Mouse (Mus musculus): ENCODE measurements around the gene Itga1. TPM values are rescaled to one million over a fixed set of nuclear protein-coding genes. Genes with fewer than 3 reads are reported as not detected.

Itga1 gene
- 10.0 and 21.0 TPM in 2 replicates for polyA plus RNA-seq (2014; fragmentation: Nextera tagmentation; extraction: Ambion mirVana)

- peak within 1 kb of the TSS; percentile 73 for H3K4me2 ChIP-seq (replicated peaks; ENCODE audit: low read depth, low read length)
- peak within 1 kb of the TSS; percentile 64 for H3K4me3 ChIP-seq (ENCODE audit: low read length)
- H3K9me3 ChIP-seq (ENCODE audit: control insufficient read depth, low read length): no peaks in the 10 kb centered on the region
- peak within 1 kb of the TSS; percentile 83 for H3K27ac ChIP-seq (ENCODE audit: low read depth, low read length)
- no peaks in the 10 kb centered on the region for H3K27me3 ChIP-seq (ENCODE audit: control insufficient read depth, insufficient read depth, low read length)
- H3K36me3 ChIP-seq (ENCODE audit: control insufficient read depth, insufficient read depth, low read length): no peaks in the 10 kb centered on the region
- under 1% methylated on average over 39 of the region's 39 CpGs for WGBS
- H3K4me1 ChIP-seq (ENCODE audit: control insufficient read depth, insufficient read depth, low read length): 0 out of 2 replicates have a peak, but pooled peaks cover 3% of the 10 kb centered on the region
- peak within 1 kb of the TSS; percentile 66 for H3K9ac ChIP-seq (ENCODE audit: low read depth, low read length)
- peak; percentile 92 for ATAC-seq (ENCODE audit: low FRiP score, low TSS enrichment)
These were observed at the start of gene Itga1, which contains the start of gene Gm49395 for GRCm38 (mm10) chr13:115101355-115102191. TSS of gene Itga1 (minus strand) at chr13:115101964. TSS of gene Gm49395 (minus strand) at chr13:115101921.

GRCm38 (mm10) chr13:115150602-115151001 lies 48.8 kb upstream of the Itga1 start:
- H3K9me3 ChIP-seq (ENCODE audit: control insufficient read depth, low read length): no peaks in the 10 kb centered on the region
- no peak overlapping the region for H3K4me3 ChIP-seq (ENCODE audit: low read length)
- ATAC-seq (ENCODE audit: low FRiP score, low TSS enrichment): no peak
- no peaks in the 10 kb centered on the region for H3K4me1 ChIP-seq (ENCODE audit: control insufficient read depth, insufficient read depth, low read length)
- no peaks in the 10 kb centered on the region for H3K27me3 ChIP-seq (ENCODE audit: control insufficient read depth, insufficient read depth, low read length)
- no peak overlapping the region for H3K9ac ChIP-seq (ENCODE audit: low read depth, low read length)
- no peaks in the 10 kb centered on the region for H3K36me3 ChIP-seq (ENCODE audit: control insufficient read depth, insufficient read depth, low read length)
- no peak overlapping the region for H3K4me2 ChIP-seq (replicated peaks; ENCODE audit: low read depth, low read length)
- WGBS: 87% methylated on average over 1 of the region's 1 CpGs
- no peak overlapping the region for H3K27ac ChIP-seq (ENCODE audit: low read depth, low read length)

- H3K4me1 ChIP-seq (ENCODE audit: control insufficient read depth, insufficient read depth, low read length): no peaks in the 10 kb centered on the region
- H3K9ac ChIP-seq (ENCODE audit: low read depth, low read length): no peak overlapping the region
- H3K27me3 ChIP-seq (ENCODE audit: control insufficient read depth, insufficient read depth, low read length): no peaks in the 10 kb centered on the region
- no peaks in the 10 kb centered on the region for H3K36me3 ChIP-seq (ENCODE audit: control insufficient read depth, insufficient read depth, low read length)
- H3K4me2 ChIP-seq (replicated peaks; ENCODE audit: low read depth, low read length): no peak overlapping the region
- ATAC-seq (ENCODE audit: low FRiP score, low TSS enrichment): no peak
- WGBS: 88% methylated on average over 6 of the region's 6 CpGs
- H3K4me3 ChIP-seq (ENCODE audit: low read length): no peak overlapping the region
- H3K27ac ChIP-seq (ENCODE audit: low read depth, low read length): no peak overlapping the region
- no peaks in the 10 kb centered on the region for H3K9me3 ChIP-seq (ENCODE audit: control insufficient read depth, low read length)
These were observed 48.1 kb upstream of the Itga1 start for GRCm38 (mm10) chr13:115149849-115150248.

GRCm38 (mm10) chr13:115143575-115143974 lies 41.8 kb upstream of the Itga1 start:
- Histone ChIP-seq H3K4me3 (ENCODE audit: low read length) (no peak overlapping the region), H3K27me3 (ENCODE audit: control insufficient read depth, insufficient read depth, low read length) (no peaks in the 10 kb centered on the region), H3K9me3 (ENCODE audit: control insufficient read depth, low read length) (no peaks in the 10 kb centered on the region), H3K36me3 (ENCODE audit: control insufficient read depth, insufficient read depth, low read length) (no peaks in the 10 kb centered on the region), H3K4me1 (ENCODE audit: control insufficient read depth, insufficient read depth, low read length) (no peaks in the 10 kb centered on the region), H3K27ac (ENCODE audit: low read depth, low read length) (no peak overlapping the region), H3K9ac (ENCODE audit: low read depth, low read length) (no peak overlapping the region), H3K4me2 (replicated peaks; ENCODE audit: low read depth, low read length) (no peak overlapping the region)
- 78% methylated on average over 2 of the region's 2 CpGs for WGBS
- ATAC-seq (ENCODE audit: low FRiP score, low TSS enrichment): no peak

GRCm38 (mm10) chr13:115142066-115142465 lies 40.3 kb upstream of the Itga1 start:
- Histone ChIP-seq H3K9me3 (ENCODE audit: control insufficient read depth, low read length) (no peaks in the 10 kb centered on the region), H3K27ac (ENCODE audit: low read depth, low read length) (no peak overlapping the region), H3K4me3 (ENCODE audit: low read length) (no peak overlapping the region), H3K36me3 (ENCODE audit: control insufficient read depth, insufficient read depth, low read length) (no peaks in the 10 kb centered on the region), H3K9ac (ENCODE audit: low read depth, low read length) (no peak overlapping the region), H3K4me1 (ENCODE audit: control insufficient read depth, insufficient read depth, low read length) (no peaks in the 10 kb centered on the region), H3K27me3 (ENCODE audit: control insufficient read depth, insufficient read depth, low read length) (no peaks in the 10 kb centered on the region), H3K4me2 (replicated peaks; ENCODE audit: low read depth, low read length) (no peak overlapping the region)
- no peak for ATAC-seq (ENCODE audit: low FRiP score, low TSS enrichment)
- 90% methylated on average over 3 of the region's 3 CpGs for WGBS

GRCm38 (mm10) chr13:115138513-115138912 lies 36.7 kb upstream of the Itga1 start:
- WGBS: 90% methylated on average over 7 of the region's 7 CpGs

GRCm38 (mm10) chr13:115136761-115137160 lies 35.0 kb upstream of the Itga1 start:
- Histone ChIP-seq H3K4me3 (ENCODE audit: low read length) (no peak overlapping the region), H3K27ac (ENCODE audit: low read depth, low read length) (no peak overlapping the region), H3K4me1 (ENCODE audit: control insufficient read depth, insufficient read depth, low read length) (no peaks in the 10 kb centered on the region), H3K4me2 (replicated peaks; ENCODE audit: low read depth, low read length) (no peak overlapping the region), H3K9ac (ENCODE audit: low read depth, low read length) (no peak overlapping the region), H3K36me3 (ENCODE audit: control insufficient read depth, insufficient read depth, low read length) (no peaks in the 10 kb centered on the region), H3K9me3 (ENCODE audit: control insufficient read depth, low read length) (no peaks in the 10 kb centered on the region), H3K27me3 (ENCODE audit: control insufficient read depth, insufficient read depth, low read length) (no peaks in the 10 kb centered on the region)
- ATAC-seq (ENCODE audit: low FRiP score, low TSS enrichment): no peak
- 81% methylated on average over 3 of the region's 3 CpGs for WGBS

More at GRCm38 (mm10) chr13:115138513-115138912, 36.7 kb upstream of the Itga1 start:
- H3K4me3 ChIP-seq (ENCODE audit: low read length): no peak overlapping the region
- H3K27me3 ChIP-seq (ENCODE audit: control insufficient read depth, insufficient read depth, low read length): no peaks in the 10 kb centered on the region
- ATAC-seq (ENCODE audit: low FRiP score, low TSS enrichment): no peak
- no peaks in the 10 kb centered on the region for H3K36me3 ChIP-seq (ENCODE audit: control insufficient read depth, insufficient read depth, low read length)
- H3K9me3 ChIP-seq (ENCODE audit: control insufficient read depth, low read length): no peaks in the 10 kb centered on the region
- no peak overlapping the region for H3K27ac ChIP-seq (ENCODE audit: low read depth, low read length)
- H3K4me2 ChIP-seq (replicated peaks; ENCODE audit: low read depth, low read length): no peak overlapping the region
- H3K4me1 ChIP-seq (ENCODE audit: control insufficient read depth, insufficient read depth, low read length): no peaks in the 10 kb centered on the region
- H3K9ac ChIP-seq (ENCODE audit: low read depth, low read length): no peak overlapping the region

- peak; percentile 86 for ATAC-seq (ENCODE audit: low FRiP score, low TSS enrichment)
- Histone ChIP-seq H3K27ac (ENCODE audit: low read depth, low read length) (no peak overlapping the region), H3K4me2 (replicated peaks; ENCODE audit: low read depth, low read length) (no peak overlapping the region)
These were observed 30.7 kb upstream of the Itga1 start for GRCm38 (mm10) chr13:115132435-115132834.

GRCm38 (mm10) chr13:115131381-115131780 lies 29.6 kb upstream of the Itga1 start:
- Histone ChIP-seq H3K27me3 (ENCODE audit: control insufficient read depth, insufficient read depth, low read length) (no peaks in the 10 kb centered on the region), H3K4me2 (replicated peaks; ENCODE audit: low read depth, low read length) (no peak overlapping the region), H3K27ac (ENCODE audit: low read depth, low read length) (no peak overlapping the region), H3K4me3 (ENCODE audit: low read length) (no peak overlapping the region), H3K4me1 (ENCODE audit: control insufficient read depth, insufficient read depth, low read length) (peaks cover 3% of the 10 kb centered on the region; the same call in 1 of the 2 replicates), H3K36me3 (ENCODE audit: control insufficient read depth, insufficient read depth, low read length) (no peaks in the 10 kb centered on the region), H3K9me3 (ENCODE audit: control insufficient read depth, low read length) (no peaks in the 10 kb centered on the region), H3K9ac (ENCODE audit: low read depth, low read length) (no peak overlapping the region)
- WGBS: 75% methylated on average over 3 of the region's 3 CpGs
- ATAC-seq (ENCODE audit: low FRiP score, low TSS enrichment): no peak

More at GRCm38 (mm10) chr13:115132435-115132834, 30.7 kb upstream of the Itga1 start:
- H3K9ac ChIP-seq (ENCODE audit: low read depth, low read length): no peak overlapping the region
- H3K4me3 ChIP-seq (ENCODE audit: low read length): no peak overlapping the region
- H3K9me3 ChIP-seq (ENCODE audit: control insufficient read depth, low read length): no peaks in the 10 kb centered on the region
- peaks cover 3% of the 10 kb centered on the region; the same call in 1 of the 2 replicates for H3K4me1 ChIP-seq (ENCODE audit: control insufficient read depth, insufficient read depth, low read length)
- no peaks in the 10 kb centered on the region for H3K36me3 ChIP-seq (ENCODE audit: control insufficient read depth, insufficient read depth, low read length)
- WGBS: 11% methylated on average over 5 of the region's 5 CpGs
- H3K27me3 ChIP-seq (ENCODE audit: control insufficient read depth, insufficient read depth, low read length): no peaks in the 10 kb centered on the region
